Mouse (Mus musculus) kidney, postnatal 25 days (tissue): ENCODE data around the gene Zfp398.

Source experiments
- DNase-seq, 2 experiments: peaks; one replicate each; pipeline ENCODE4 v3.0.0; 2021; ENCODE audit warnings: mixed read lengths in 2 of 2

The Zfp398 gene

GRCm38 (mm10) chr6:47835482-47835983 lies at the start of gene Zfp398:
TSS of gene Zfp398 (plus strand) at chr6:47835661.
- peak; percentile 94 to 97 for DNase-seq

GRCm38 (mm10) chr6:47787941-47788736 lies 47.3 kb upstream of the Zfp398 start:
- peak; percentile 83 to 92 for DNase-seq

- no peak for DNase-seq
Observed at GRCm38 (mm10) chr6:47788821-47789220, 46.6 kb upstream of the Zfp398 start.

GRCm38 (mm10) chr6:47790745-47791144 lies 44.7 kb upstream of the Zfp398 start:
- DNase-seq = peak; percentile 65 to 70

GRCm38 (mm10) chr6:47792533-47792932 lies 42.9 kb upstream of the Zfp398 start:
- DNase-seq = no peak

- no peak for DNase-seq
Observed at GRCm38 (mm10) chr6:47793284-47793683, 42.2 kb upstream of the Zfp398 start.

GRCm38 (mm10) chr6:47794106-47794830 lies 41.2 kb upstream of the Zfp398 start:
- peak; percentile 66 to 75 for DNase-seq

- DNase-seq = peak; percentile 59 to 84
Observed at GRCm38 (mm10) chr6:47799079-47799478, 36.4 kb upstream of the Zfp398 start.

- DNase-seq = no peak
Observed at GRCm38 (mm10) chr6:47805520-47805919, 29.9 kb upstream of the Zfp398 start.

GRCm38 (mm10) chr6:47807419-47807818 lies 28.0 kb upstream of the Zfp398 start:
- no peak for DNase-seq

- DNase-seq = no peak
Observed at GRCm38 (mm10) chr6:47808545-47808944, 26.9 kb upstream of the Zfp398 start.

- no peak for DNase-seq
Observed at GRCm38 (mm10) chr6:47809053-47809452, 26.4 kb upstream of the Zfp398 start.

GRCm38 (mm10) chr6:47810181-47810580 lies 25.3 kb upstream of the Zfp398 start:
- DNase-seq = no peak

GRCm38 (mm10) chr6:47811324-47811723 lies 24.1 kb upstream of the Zfp398 start:
- DNase-seq = no peak

GRCm38 (mm10) chr6:47812271-47812915 lies 23.1 kb upstream of the Zfp398 start:
- no peak for DNase-seq

GRCm38 (mm10) chr6:47813257-47813878 lies 22.1 kb upstream of the Zfp398 start, which contains the start of gene Pdia4:
TSS of gene Pdia4 (minus strand) at chr6:47813430.
- DNase-seq = peak; percentile 97 to 100

GRCm38 (mm10) chr6:47816151-47816550 lies 19.3 kb upstream of the Zfp398 start:
- DNase-seq = no peak

GRCm38 (mm10) chr6:47818721-47819120 lies 16.7 kb upstream of the Zfp398 start:
- no peak for DNase-seq

- DNase-seq = no peak
Observed at GRCm38 (mm10) chr6:47819626-47820325, 15.7 kb upstream of the Zfp398 start.

- DNase-seq = no peak
Observed at GRCm38 (mm10) chr6:47821236-47821635, 14.2 kb upstream of the Zfp398 start.

GRCm38 (mm10) chr6:47821776-47822175 lies 13.7 kb upstream of the Zfp398 start:
- no peak for DNase-seq

- no peak for DNase-seq
Observed at GRCm38 (mm10) chr6:47824241-47824640, 11.2 kb upstream of the Zfp398 start.
